Mouse (Mus musculus) left cerebral cortex, postnatal 36 days (tissue): ENCODE data around the gene Adamts14. TPM values are rescaled to one million over a fixed set of nuclear protein-coding genes. Genes with fewer than 3 reads are reported as not detected.

Experiments used
- DNase-seq, 2 experiments: peaks; one replicate each; pipeline ENCODE4 v3.0.0; 2021 to 2022; ENCODE audit warnings: low spot score in 2 of 2, mixed read lengths in 1 of 2
- intact Hi-C: fragments of 180-260 bp; cut with DNase I; formaldehyde crosslinking; loops from one replicate; pipeline ENCODE4 v1.15.1; 2025
- total RNA-seq, 2 experiments: library from RNA; stranded (reverse); gene quantifications; 2 replicates each; pipeline ENCODE4 v1.2.3; 2021

The Adamts14 gene
- total RNA-seq, 2 experiments from 2014 or later, result 0.20 to 0.41 TPM

DNA sequence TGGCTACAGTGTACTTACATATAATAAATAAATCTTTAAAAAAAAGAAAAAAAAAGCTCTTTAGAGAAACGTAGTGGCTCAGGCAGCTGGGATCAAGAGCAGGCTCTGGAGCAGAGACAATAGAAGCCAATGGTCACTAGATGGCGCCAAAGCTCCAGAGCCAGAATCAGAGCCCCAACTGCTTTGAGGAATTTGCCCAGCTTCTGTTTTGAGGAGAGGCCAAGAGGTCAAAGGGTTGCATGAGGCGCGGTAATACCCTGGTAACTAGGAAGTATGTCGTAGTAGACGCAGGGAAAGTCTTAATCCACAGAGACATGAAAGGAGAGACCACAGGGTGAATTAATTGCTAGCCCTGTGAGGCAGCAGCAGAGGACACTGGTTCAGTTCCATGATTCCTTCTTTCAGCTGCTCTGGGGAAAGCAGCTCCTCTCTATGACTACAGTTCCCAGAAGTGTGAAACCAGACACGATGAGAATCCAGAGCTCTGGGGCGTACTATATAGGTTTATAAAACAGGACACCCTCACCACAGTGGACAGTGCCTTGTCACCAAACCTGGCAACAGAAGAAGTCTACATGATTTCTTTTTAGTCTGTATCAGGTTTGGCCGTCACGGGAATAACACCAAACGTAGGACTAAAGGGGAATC lies 73.5 kb downstream of the Adamts14 start:
- peak; percentile 58 to 63 for DNase-seq
- intact Hi-C loops, result loop anchor here (1.0 to 10.0 kb wide), 3 partner anchors 137 to 465 kb away; no protein-coding TSS in a partner anchor

DNA sequence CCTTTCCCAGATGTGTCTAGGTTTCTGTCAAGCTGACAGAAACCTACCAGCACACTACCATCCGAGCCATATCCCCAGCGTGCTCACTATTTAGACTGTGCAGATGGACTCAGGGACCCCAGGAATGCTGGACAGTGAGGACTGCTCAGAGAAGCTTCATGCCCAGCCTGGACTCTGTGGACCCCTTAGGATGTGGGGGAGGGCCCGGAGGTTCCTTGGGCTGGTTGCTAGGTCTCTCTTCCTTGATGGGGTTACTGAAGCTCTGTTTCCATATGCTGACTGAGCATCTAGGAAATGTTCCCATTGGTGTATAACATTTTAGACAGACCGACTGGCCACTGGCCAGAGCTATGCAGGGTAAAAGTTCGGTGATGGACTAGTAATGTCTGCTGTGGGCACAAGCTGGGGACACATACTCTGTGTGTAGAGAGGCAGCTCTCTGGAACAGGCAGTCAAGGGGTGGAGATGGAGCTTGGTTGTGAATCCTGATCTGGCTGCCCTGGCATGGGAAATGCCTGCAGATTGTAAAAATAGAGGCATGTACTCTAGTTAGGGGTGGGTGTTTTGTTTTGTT lies 77.4 kb downstream of the Adamts14 start:
- no peak for DNase-seq
- intact Hi-C loops, result loop anchor here (5.0 kb wide), 1 partner anchor 206 kb away; no protein-coding TSS in a partner anchor

DNA sequence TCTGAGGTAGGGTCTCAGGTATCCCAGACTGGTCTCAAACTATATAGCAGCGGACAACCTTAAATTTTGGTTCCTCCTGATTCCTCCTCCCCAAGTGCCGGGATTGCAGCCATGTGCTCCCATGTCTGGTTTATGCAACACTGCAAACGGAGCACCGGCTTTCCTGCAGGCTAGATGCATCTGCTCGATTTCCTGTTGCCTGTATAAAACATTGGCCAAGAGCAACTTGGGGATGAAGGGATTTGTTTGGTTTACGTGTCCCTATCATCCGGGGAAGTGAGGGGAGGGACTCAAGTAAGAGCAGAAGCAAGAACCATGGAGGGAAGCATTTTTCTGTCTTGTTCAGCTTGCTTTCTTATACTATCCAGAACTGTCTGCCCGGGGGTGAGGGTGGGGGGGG lies 78.0 kb downstream of the Adamts14 start:
- intact Hi-C loops, result loop anchor here (5.0 kb wide), 1 partner anchor 207 kb away; no protein-coding TSS in a partner anchor
- DNase-seq, result no peak

DNA sequence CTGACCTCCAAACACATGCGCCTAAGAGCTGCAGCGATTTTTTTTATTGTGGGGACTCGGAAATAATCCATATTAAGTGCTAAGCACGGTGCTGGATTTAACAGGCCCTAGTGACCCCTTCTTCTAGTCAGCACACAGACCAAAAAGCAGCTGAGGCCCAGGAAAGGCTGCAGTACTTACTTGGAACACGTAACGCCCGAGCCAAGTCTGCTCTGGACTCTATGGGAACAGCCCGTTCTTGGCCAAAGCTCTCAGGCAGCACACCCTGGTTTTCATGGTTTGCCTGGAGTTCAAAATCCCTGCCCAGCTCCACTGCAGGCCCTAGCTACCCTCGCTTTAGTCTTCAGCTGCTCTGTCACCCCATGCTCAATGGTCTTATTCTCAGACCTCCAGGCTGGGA lies 78.6 kb downstream of the Adamts14 start:
- intact Hi-C loops, result loop anchor here (5.0 kb wide), 1 partner anchor 208 kb away; no protein-coding TSS in a partner anchor
- no peak for DNase-seq

DNA sequence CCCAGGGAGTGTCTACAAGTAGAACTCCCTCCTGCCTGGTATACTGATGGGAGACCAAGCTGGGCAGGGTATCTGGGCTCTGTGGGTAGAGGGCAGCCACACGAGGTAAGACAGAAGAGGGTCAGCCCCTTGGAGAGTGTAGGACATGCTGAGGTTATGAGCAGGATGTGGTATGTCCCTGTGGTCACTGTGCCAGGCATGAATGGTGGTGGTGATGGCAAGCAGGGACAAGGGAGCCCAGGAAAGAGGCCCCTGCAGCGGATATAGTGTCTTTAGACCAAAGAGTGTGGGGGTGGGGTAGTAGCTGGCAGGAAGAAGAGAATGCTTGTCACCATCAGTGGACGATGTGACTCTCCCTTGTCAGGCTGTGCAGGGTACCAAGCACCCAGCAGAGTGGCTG lies 85.2 kb downstream of the Adamts14 start:
- DNase-seq, result no peak
- intact Hi-C loops, result no loop called here

DNA sequence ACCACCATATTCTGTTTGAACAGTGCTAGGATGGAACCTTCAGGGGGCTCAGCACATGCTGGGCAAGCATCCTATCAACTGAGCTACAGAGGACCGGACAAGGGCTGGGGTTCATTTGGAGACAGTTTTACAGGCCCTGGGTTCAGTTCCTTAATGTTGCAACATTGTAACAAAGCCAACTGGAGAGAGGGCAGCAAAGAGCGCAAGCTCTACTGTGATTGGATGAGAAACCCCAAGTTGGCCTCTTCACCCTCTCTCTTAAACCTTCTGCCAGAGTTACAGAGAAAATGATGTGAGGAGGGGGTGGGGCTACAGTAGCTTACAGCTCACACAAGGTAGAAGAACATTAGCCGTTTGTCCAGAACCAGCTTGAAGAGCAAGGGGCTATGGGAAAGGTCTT lies 86.2 kb downstream of the Adamts14 start:
- intact Hi-C loops, result no loop called here
- DNase-seq, result no peak

DNA sequence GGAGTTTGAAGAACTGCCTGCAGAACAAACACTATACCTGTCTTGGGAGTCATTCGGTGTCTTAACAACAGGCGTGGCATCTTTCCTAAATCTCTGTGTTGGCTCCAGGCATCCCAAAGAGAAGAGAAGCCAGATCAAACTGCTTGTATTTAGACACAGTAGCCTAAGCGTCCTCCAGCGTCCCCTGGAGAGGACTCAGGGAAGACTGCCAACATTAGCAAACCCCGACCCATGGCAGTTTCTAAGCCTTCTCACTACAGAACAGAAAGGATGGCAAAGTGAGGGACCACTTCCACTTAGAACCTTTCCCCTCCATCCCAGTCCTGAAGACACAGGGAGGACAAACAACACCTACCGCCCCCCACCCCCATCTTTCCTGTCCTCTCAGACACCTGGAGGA lies 93.3 kb downstream of the Adamts14 start:
- no peak for DNase-seq
- intact Hi-C loops, result no loop called here

DNA sequence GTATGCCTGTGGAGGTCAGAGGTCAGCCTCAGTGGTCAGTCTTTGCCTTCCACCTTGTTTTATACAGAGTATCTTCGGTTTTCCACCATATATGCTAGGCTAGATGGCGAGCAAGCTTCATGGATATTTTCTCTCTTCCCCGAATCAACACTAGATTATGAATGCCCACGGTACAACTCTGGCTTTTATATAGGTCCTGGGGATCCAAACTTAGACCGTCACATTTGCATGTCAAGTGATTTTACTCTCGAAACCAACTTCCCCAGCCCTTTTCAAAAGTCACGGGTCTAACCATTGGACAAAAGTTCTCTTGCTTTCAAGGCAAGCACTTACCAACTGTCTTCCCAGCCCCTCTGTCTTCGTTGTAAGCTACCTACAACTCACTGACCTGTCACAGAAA lies 94.6 kb downstream of the Adamts14 start:
- DNase-seq, result no peak
- intact Hi-C loops, result no loop called here

DNA sequence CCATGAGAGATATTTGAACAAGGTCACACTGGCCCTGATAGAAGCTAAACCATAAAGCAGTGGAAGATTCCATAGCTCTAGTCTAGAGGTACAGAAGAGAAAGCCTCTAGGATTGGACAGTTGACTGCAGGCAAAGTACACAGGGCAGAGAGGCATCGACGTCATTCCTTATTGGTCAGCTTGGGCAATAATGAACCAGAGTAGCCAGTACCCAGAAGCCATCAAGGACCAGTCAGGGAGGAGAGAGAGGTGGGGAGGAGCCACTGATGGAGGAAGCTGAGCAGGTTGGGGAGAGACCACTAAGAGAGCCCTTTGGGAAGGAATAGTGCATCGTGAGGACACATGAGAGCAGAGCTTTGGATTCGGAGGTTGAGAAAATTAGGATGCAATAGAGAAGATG lies 95.5 kb downstream of the Adamts14 start:
- intact Hi-C loops, result no loop called here
- no peak for DNase-seq

DNA sequence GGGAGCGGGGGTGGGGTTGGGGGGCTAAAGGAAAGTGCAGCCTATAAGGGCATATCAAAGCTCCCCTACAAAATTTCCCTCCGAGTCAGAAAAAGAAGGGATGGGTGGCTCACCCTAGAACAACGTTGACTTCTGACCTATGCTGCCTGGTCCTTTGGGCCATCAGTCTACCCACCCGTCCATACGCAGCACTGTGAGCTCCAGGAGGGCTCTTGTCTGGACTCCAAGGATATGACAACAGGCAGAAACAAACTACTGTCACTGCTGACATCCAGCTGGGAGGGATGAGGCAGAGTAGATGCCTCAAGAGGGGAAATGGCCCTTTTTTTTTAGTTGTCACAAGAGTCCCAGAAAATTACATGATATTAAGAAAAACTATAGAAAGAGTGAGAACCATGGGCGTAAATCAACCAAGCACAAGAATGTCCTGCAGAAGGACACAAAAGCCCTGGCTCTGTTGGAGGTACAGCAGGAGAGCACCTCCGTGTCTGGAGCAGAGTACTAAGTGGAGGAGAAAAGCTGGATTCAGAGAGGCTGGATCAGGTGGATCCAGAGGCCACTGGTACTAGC lies 96.9 kb downstream of the Adamts14 start:
- no peak for DNase-seq
- intact Hi-C loops, result no loop called here

DNA sequence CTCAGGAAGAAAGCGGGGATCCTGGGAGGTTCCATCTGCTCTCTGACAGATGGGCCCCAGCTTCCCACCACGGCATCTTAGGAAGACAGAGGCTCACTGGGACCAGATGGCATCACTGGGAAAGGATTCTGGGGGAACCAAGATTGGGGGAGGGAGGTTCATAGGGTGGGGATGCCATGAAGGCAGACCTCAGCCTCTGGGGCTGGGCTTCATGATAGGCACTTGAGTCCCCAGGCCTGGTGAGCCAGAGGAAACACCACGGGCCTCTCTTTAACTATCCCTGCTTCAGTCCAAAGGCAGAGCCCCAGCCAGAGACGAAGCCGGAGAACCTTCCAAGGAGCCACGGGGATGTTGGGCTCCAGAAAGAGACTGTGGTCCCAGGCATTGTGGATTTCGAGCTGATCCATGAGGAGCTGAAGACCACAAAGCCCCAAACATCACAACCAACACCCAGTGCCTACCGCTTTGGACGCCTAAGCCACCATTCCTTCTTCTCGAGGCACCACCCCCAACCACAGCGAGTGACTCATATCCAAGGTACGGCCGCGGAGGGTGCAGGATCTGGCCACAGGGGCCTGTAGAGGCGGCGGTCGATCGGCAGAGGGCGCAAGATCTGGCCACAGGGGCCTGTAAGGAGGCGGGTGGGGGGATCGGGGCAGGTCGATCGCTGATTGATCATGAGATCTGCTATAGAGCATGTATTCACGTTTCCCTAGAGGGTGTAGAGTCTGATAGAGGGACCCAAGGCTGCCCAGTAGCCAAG lies 97.6 kb downstream of the Adamts14 start:
- intact Hi-C loops, result no loop called here
- peak; percentile 13 to 19 for DNase-seq

DNA sequence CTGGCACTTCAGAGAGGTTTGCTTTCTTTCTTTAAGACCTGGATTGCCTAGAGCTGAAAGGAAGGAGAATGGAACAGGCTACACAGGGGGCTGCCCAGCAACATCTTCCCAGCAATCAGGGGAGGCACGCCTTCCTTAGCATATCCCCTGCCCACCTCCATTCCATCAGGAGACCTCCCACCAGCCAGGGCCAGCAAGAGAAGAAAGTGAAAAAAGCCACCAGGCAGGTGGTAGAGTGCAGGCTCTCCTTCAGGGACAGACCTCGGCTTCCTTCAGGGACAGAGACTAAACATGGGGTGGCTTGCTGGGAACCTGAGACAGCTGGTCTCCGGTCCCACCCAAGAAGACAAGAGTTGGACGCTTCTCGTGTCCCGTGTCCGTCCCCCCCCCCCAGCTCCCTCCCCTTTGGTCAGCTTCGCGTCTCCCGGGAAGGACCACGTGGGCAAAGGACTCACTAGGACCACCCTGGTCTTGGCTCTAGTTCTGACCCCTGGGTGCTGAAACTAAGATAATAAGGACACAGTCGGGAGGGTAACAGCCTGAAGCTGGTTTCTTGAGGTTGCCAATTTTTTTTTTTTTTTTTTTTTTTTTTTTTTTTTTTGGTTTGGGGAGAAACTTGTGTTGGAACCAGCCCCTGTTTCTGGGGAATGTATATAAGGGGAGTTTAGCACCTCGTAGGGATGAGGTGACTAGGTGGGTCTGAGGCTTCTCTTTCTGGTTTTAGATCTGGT lies 98.4 kb downstream of the Adamts14 start:
- intact Hi-C loops, result no loop called here
- DNase-seq, result no peak

DNA sequence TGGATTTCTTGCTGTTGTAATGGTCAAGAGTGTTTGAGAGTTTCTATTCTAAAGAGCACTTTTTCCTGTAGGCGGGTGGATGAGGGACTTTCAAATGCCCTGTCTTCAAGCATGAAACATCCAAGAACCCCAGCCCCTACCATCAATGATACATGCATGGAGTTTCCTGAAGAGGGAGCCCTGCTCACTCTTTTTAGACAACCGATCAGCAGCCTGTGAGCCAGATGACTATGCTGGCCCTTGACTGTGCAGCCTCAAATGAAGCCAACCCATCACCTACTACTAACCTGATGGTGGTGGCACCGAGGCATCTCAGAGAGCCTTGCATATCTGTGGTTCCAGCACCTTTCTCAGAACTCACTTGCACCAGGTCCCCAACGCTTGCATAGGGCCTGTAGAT lies 100.7 kb downstream of the Adamts14 start:
- no peak for DNase-seq
- intact Hi-C loops, result no loop called here

DNA sequence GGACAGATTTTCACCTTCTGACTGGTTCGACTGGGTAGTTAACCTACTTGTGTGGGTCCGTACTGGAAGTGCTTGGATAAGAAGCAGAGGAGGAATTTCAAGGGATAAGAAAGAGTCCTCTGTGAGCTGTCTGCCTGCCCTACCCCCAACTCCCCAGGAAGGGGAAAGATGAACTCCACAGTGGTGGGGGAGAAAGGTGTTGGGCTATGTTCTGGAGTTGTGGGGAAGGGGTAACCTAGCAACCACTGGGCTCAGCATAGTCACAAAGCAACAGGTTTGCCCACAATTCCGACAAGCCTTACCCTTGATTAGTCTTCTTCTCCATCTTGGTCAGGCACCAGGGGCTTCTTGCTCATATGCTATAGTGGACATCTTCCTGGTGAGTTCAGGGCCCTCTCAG lies 101.6 kb downstream of the Adamts14 start, which contains the start of gene Tbata:
Gene Tbata (plus strand): TSS at position 301 of the 400 bp plus-strand sequence.
- no peak for DNase-seq
- intact Hi-C loops, result no loop called here

DNA sequence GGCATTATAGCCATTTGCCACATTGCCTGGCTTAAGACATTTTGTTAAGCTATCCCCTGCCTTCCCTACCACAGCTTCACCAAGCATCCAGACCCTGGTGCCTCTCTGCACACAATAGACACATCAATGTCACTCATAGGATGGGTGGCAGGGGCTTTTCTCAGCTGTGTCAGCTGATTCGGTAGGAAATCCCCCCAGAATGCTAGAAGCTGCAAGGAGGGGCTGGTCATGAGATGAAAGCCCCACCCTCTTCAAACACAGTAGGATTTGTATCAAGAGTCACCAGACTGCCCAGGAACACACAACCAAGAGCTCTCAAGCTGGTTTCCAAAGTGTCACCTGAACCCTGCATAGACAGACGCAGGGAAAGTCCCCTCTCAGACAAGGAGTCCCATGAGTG lies 104.8 kb downstream of the Adamts14 start:
- intact Hi-C loops, result no loop called here
- DNase-seq, result no peak

DNA sequence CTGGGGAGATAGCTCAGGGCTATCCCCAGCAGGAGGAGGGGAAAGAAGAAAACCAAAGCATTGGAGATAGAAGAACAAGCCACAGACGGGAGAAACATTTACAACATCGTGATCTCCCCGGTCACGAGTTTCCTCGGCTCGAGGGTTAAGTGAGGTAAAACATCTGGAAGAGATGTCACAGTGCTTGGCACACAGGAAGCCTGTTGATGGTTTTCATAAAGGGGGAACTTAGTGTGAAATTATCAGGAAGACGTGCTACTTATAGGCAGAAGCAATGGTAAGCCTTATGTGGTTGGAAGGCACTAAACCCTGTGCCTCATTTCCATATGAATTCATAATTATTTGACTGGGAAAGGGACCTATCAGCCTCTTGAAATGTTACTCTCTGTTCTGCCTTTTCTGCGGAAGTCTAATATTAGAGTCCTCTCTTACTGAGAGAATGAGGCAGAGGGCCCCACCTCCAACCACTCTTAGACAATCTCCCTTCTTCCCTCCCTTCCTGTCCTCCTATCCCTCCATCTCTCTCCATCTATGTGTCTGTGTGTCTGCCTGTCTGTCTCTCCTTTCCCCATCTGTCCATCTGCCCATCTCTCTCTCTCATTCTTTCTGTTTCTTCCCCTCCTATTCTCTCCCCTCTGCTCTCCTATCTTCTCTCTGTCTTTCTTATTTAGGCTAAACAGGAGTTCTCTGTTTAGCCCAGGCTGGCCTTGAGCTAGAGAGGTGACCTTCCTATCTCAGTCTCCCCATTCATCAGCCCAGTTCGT lies 105.7 kb downstream of the Adamts14 start:
- intact Hi-C loops, result no loop called here
- DNase-seq, result no peak

DNA sequence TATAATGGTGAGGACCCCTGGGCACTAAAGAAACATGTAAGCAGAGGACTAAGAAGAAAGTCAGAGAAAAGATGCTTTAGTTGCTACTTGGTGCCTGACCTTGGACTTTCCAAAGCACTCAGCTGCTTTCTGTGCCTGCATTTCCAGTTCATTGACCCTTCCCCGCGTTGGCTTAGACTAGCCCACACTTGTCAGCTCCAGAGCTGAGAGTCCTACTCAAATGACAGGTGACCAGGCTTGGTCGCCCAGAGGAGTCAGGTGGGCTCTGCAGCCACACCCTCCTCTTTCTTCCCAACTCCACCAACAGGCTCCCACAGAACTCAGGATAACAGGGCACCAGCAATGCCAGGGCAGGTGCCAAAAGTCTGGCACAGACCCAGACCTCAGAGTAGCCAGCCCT lies 110.9 kb downstream of the Adamts14 start:
- intact Hi-C loops, result no loop called here
- no peak for DNase-seq

DNA sequence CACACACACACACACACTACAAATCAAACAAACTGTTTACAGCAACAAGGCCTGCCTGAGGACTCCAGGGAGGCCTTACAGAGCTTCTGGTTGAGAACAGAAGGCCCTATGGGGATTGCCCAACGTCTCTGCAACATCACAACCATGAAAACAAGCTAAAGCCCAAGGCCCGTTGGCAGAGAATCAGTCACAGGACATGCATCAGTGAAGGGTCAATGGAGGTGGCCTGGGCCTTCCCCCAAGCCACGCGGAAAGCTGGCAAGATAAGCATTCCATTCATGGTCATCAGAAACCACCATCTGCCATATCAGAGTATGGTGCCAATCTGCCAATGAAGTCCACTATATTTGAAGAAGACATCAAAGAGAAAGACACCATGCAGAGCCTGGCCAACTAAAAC lies 112.6 kb downstream of the Adamts14 start:
- intact Hi-C loops, result no loop called here
- DNase-seq, result no peak

DNA sequence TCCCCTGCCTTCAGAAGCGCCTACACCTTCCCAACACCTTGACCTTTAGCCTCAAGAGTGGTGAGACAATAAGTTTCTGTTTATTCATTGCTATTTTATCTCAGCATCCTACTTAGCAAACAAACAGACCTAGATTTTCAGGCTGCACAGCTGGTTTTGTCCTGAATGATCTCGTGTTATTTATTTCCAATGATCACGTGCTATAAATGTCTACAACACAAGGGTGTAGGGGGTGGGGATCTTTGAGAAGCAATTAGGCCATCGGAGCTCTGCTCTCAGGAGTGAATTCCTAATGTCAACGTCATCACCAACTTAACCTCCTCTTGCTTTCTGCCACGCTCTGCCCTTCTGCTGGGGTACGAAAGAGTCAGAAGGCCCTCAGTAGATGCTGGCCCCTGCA lies 113.1 kb downstream of the Adamts14 start:
- intact Hi-C loops, result no loop called here

More for the DNA sequence above, 113.1 kb downstream of the Adamts14 start:
- DNase-seq, result no peak
